Mouse (Mus musculus) bone marrow macrophage, adult 2 months (primary cell): ENCODE data around the gene Bach1. TPM values are rescaled to one million over a fixed set of nuclear protein-coding genes. Genes with fewer than 3 reads are reported as not detected.

Source experiments
- H3K27ac ChIP-seq: 2 replicates; pipeline ENCODE4 v1.5.1; 2012; ENCODE audit warnings: low read depth, low read length; ENCODE audit not compliant: insufficient read depth
- H3K4me1 ChIP-seq: 2 replicates; pipeline ENCODE4 v1.6.1; 2012; ENCODE audit warnings: low read length; ENCODE audit not compliant: control insufficient read depth, insufficient read depth
- H3K4me3 ChIP-seq: 2 replicates; pipeline ENCODE4 v1.5.1; 2012; ENCODE audit warnings: mild to moderate bottlenecking, low read length, moderate library complexity; ENCODE audit not compliant: insufficient read depth
- CTCF ChIP-seq: IDR thresholded peaks from 2 replicates; pipeline ENCODE4 v1.5.1; 2012; ENCODE audit warnings: low read depth, mild to moderate bottlenecking, low read length, moderate library complexity
- POLR2A ChIP-seq: IDR thresholded peaks from 2 replicates; pipeline ENCODE4 v1.6.1; 2012; ENCODE audit warnings: mild to moderate bottlenecking, low read depth, low read length, borderline replicate concordance
- polyA plus RNA-seq: library from polyadenylated mRNA; stranded (reverse); fragments of >200 nt; gene quantifications from 2 replicates; pipeline ENCODE4 v1.2.4, GENCODE M21; 2012; ENCODE audit not compliant: missing spikeins, insufficient read depth, insufficient read length

Bach1 gene
- polyA plus RNA-seq, 1 experiment: 78.9 TPM

DNA sequence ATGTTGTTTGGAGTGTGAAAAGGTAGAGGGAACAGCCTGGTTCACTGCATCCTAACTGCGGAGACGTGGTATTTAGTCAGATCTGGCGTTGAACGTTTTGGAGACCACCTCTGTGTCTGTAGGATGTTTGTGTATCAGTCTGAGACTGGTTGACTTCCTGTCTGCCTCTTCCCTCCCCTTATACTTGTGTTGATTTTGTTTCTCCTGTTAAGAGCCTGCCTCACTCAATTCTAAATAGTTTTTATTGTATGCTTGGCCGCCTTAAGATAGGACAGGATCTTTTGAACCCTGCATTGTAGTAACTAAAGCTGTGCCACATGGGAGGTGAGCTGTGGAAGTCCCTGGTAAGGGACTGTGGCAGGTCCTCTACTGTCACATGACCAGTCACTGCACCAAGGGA is 10.4 kb downstream of the Bach1 start:
- Histone ChIP-seq H3K4me3 (no peak overlapping the region), H3K27ac (no peak overlapping the region), H3K4me1 (peaks cover 69% of the 10 kb centered on the region)
- TF ChIP-seq CTCF (no peak), POLR2A (no peak)

DNA sequence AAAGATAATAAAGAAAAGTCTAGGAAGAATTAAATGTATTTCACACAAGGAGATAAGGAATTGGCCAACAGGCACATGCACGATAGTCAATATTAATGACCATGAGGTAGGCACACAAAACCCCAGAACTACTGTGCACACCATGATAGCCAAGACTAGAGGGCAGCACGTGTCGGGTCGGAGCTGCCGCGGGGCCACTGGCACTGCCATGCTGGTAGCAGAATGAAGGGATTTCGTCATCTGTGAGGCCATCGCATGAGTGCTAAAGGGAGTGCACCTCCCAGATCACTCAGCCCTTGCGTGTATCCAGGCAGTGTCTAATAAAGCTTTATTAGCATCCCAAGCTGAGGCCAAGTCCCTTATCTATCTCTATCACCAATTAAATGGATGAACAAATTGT is 11.2 kb downstream of the Bach1 start:
- TF ChIP-seq CTCF (no peak), POLR2A (no peak)
- Histone ChIP-seq H3K4me3 (no peak overlapping the region), H3K27ac (no peak overlapping the region), H3K4me1 (peaks cover 70% of the 10 kb centered on the region)

DNA sequence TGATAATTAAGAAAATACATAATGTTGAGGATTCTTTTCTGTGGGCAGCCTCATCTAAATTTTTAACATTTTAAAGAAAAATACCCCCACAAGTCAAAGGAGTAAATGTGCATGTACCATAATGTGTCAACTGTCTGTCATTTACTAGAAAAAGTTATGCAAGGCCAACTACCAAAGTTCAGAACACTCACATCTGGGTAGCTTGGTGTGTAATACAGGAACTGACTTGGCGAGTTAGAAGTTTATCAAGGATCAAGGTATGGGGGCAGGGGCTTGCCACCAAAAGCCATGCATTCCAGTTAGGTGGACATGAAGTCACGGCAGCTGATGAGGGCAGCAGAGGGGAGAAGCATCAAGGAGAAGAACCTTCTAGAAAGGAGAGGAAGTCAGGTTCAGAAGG is 13.2 kb downstream of the Bach1 start:
- Histone ChIP-seq H3K27ac (no peak overlapping the region), H3K4me1 (peaks cover 70% of the 10 kb centered on the region), H3K4me3 (no peak overlapping the region)
- no peak for TF ChIP-seq POLR2A
- no peak for TF ChIP-seq CTCF

DNA sequence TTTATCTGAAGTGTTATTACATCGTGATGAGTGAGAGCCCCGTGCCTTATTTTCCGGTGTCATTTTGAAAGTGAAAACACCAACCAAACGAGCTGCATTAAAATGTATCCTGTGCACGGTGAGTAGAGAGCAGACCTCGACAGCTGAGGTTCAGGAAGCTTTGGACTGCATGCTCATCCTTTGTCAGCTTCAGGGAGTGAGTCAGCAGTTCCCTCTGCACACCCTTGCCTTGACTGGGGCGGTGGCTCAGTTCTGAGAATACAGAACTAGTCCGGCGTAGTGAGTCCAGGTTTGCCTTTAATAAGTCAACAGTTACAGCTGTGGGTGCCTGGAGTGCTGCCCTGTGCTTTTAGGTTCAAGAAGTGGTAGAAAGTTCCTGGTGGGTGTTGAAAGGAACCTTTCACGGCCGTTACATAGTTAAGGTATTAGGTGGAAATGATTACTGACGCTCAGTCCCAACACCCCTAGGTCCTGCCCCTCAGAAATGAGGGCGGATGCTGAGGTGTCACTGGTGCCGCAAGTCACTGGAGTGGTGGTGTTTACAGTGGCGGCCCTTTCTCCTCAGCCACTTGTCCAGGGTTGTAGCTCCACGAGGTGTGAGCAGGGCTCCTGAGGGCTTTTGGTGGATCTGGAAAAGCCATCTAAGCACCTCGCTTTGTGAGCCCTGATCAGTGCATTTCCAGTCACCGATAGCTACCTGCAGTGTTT is 14.4 kb downstream of the Bach1 start:
- peak overlapping the region; percentile 5; the same call in 1 of the 2 replicates for H3K4me3 ChIP-seq
- TF ChIP-seq CTCF: no peak
- TF ChIP-seq POLR2A: no peak
- no peak overlapping the region for H3K27ac ChIP-seq
- H3K4me1 ChIP-seq: peaks cover 65% of the 10 kb centered on the region

DNA sequence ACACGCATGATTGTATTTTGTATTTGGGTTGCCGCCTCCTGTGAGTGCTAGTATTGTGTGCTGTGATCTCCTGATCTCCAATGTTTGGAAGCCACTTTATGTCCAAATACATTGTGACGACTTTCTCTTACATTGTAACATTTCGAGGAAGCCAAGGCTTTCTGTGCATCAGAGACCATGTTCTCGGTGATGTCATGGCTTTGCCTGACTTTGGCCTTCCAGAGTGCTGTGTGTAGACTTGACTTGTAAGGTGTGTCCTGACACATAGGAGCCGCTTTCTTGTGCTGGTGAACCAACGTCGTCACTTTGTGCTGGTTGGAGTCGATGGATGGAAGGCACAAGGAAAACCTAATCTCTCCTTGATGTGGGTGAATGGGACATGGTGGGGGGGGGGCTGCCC is 15.8 kb downstream of the Bach1 start:
- H3K4me1 ChIP-seq: peaks cover 54% of the 10 kb centered on the region
- TF ChIP-seq CTCF (no peak), POLR2A (no peak)
- no peak overlapping the region for H3K27ac ChIP-seq
- H3K4me3 ChIP-seq: no peak overlapping the region

DNA sequence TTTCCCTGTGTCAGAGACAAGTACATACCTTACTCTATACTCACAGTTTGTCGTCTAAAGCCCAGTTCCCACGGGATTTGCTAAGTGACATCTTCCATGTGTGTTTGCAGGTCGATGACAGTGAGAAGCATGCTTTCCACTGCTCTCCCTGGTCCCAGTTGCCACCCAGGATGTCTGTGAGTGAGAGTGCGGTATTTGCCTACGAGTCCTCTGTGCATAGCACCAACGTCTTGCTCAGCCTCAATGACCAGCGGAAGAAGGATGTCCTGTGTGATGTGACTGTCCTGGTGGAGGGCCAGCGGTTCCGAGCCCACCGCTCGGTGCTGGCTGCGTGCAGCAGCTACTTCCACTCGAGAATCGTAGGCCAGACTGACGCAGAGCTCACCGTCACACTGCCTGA is 16.5 kb downstream of the Bach1 start:
- no peak for TF ChIP-seq CTCF
- TF ChIP-seq POLR2A: no peak
- Histone ChIP-seq H3K4me3 (no peak overlapping the region), H3K27ac (no peak overlapping the region), H3K4me1 (peaks cover 50% of the 10 kb centered on the region)

DNA sequence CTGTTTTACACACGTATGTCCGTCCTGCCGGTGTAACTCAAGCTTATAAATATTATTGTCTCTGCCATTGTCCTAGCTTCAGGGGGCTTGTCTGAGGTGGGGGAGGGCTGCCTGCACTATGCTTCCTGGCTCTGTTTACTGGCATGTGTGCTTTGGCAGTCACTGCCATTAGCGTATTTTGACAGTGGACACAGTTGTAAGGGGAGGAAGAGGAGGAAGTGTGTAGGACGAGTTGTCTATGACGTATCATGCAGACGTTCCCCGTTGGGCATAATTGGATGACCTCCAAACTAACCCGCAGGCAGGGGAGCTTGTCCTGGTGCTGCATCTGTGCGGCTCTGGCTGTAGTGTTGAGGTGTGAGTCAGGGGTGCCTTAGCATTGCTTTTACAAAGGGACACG is 17.5 kb downstream of the Bach1 start:
- H3K27ac ChIP-seq: no peak overlapping the region
- TF ChIP-seq CTCF: no peak
- peaks cover 45% of the 10 kb centered on the region for H3K4me1 ChIP-seq
- no peak overlapping the region for H3K4me3 ChIP-seq

DNA sequence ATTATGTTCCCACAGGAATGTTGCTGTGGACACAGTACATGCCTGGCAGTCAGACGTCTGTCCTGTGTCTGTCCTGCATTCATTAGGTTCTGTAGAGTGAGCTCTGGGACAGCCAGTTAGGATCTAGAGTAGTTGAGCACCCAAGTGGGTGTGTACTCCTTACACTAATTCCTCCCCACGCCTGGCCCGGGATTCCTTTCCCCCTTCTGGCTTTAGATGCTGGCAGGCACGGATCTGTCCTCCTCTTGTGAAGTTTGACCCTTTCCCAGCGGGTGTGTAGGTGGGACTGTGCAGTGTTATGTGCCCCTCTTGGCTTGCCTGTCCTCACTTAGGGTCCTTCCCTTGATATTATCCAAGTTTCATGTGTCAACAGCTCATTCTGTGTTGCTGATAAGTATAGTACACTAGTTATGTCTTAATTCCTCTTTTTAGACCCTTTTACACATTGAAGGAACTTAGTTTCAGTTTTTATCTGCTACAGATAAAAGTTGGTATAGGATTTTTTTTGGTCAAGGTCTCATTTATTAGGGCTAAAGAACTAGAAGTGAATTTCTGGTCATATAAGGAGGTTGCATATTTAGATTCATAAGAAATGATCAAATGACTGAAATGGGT is 18.4 kb downstream of the Bach1 start:
- peaks cover 42% of the 10 kb centered on the region for H3K4me1 ChIP-seq
- no peak overlapping the region for H3K27ac ChIP-seq
- TF ChIP-seq CTCF (no peak), POLR2A (no peak)
- H3K4me3 ChIP-seq: no peak overlapping the region

DNA sequence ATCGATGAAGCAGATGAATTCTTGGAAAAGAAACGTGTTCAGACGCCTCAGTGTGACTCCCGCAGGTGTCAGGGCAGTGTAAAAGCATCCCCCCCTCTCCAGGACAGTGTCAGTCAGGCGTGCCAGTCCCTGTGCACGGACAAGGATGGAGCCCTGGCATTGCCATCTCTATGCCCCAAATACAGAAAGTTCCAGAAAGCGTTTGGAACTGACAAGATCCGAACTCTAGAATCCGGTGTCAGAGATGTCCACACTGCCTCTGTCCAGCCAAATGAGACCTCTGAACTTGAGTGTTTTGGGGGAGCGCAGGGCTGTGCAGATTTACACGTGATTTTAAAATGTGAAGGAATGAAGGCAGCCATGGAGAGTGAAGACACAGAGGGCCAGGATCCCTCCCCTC is 20.3 kb downstream of the Bach1 start:
- H3K4me1 ChIP-seq: peaks cover 24% of the 10 kb centered on the region
- no peak for TF ChIP-seq POLR2A
- TF ChIP-seq CTCF: no peak

DNA sequence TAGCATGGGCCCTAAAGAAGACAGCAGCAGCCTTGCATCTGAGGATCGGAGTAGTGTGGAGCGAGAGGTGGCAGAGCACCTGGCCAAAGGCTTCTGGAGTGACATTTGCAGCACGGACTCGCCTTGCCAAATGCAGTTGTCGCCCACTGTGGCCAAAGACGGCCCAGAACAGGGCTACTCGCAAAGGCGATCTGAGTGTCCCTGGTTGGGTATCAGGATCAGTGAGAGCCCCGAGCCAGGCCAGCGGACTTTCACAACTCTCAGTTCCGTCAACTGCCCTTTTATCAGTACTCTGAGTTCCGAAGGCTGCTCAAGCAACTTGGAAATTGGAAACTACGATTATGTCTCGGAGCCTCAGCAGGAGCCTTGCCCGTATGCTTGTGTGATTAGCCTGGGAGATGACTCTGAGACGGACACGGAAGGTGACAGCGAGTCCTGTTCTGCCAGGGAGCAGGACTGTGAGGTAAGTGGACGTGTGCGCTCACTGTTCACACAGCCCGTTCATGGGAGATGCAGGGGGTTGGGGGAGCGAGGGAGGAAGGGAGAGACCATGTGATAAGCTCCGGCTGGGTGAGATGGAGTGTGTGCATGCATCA is 21.0 kb downstream of the Bach1 start:
- TF ChIP-seq CTCF (no peak), POLR2A (no peak)
- Histone ChIP-seq H3K4me3 (no peak overlapping the region), H3K4me1 (peaks cover 20% of the 10 kb centered on the region), H3K27ac (no peak overlapping the region)

More for the DNA sequence above, 20.3 kb downstream of the Bach1 start:
- no peak overlapping the region for H3K27ac ChIP-seq
- H3K4me3 ChIP-seq: no peak overlapping the region
